Mouse (Mus musculus) hindbrain, embryonic 12.5 days (tissue): Measurements from ENCODE around the gene Prdm15. TPM values are rescaled to one million over a fixed set of nuclear protein-coding genes. Genes with fewer than 3 reads are reported as not detected.

ENCODE experiments used
- ATAC-seq: fragments of 200-750 bp; cut with Nextera tagmentation; 2 replicates; pipeline ENCODE4 v1.8.0; 2017; ENCODE audit warnings: moderate TSS enrichment; ENCODE audit not compliant: low FRiP score
- H3K27ac ChIP-seq: fragments of 300-500 bp; sonication (generic); 2 replicates; pipeline ENCODE4 v1.5.1; 2016; ENCODE audit warnings: mild to moderate bottlenecking
- H3K27me3 ChIP-seq: fragments of 300-500 bp; sonication (generic); 2 replicates; pipeline ENCODE4 v1.6.1; 2016; ENCODE audit warnings: mild to moderate bottlenecking
- H3K36me3 ChIP-seq: fragments of 300-500 bp; sonication (generic); 2 replicates; pipeline ENCODE4 v1.6.1; 2016; ENCODE audit warnings: mild to moderate bottlenecking
- H3K4me1 ChIP-seq: fragments of 300-500 bp; sonication (generic); 2 replicates; pipeline ENCODE4 v1.6.1; 2016
- H3K4me2 ChIP-seq: fragments of 300-500 bp; sonication (generic); replicated peaks from 2 replicates; pipeline ENCODE4 v1.6.1; 2016; ENCODE audit warnings: mild to moderate bottlenecking
- H3K4me3 ChIP-seq: fragments of 300-500 bp; sonication (generic); 2 replicates; pipeline ENCODE4 v1.5.1; 2016; ENCODE audit warnings: mild to moderate bottlenecking
- H3K9ac ChIP-seq: fragments of 300-500 bp; sonication (generic); 2 replicates; pipeline ENCODE4 v1.6.1; 2016; ENCODE audit warnings: mild to moderate bottlenecking, moderate library complexity
- H3K9me3 ChIP-seq: fragments of 300-500 bp; sonication (generic); replicated peaks from 2 replicates; pipeline ENCODE4 v1.6.1; 2016; ENCODE audit warnings: mild to moderate bottlenecking
- WGBS: fragments of 180-500 bp; shearing (Covaris S2); methylation state at CpG from one replicate; pipeline ENCODE4 v1.1.7; 2016; 5-methylcytosine and 5-hydroxymethylcytosine counted together
- polyA plus RNA-seq: library from polyadenylated mRNA; unstranded; fragments of >200 nt; fragmentation: Nextera tagmentation; extraction: Ambion mirVana; gene quantifications from 2 replicates; pipeline ENCODE4 v1.2.1, GENCODE M21; 2016

Gene Prdm15
- polyA plus RNA-seq = 15.3 and 17.7 TPM in 2 replicates

- no peaks in the 10 kb centered on the region for H3K27me3 ChIP-seq
- H3K4me3 ChIP-seq = peak within 1 kb of the TSS; percentile 94
- 1% methylated on average over 31 of the region's 31 CpGs for WGBS
- ATAC-seq = peak; percentile 93
- no peaks in the 10 kb centered on the region for H3K9me3 ChIP-seq
- H3K4me1 ChIP-seq = peaks cover 25% of the 10 kb centered on the region
- H3K27ac ChIP-seq = peak within 1 kb of the TSS; percentile 98
- H3K9ac ChIP-seq = peak within 1 kb of the TSS; percentile 97
- H3K4me2 ChIP-seq = peak within 1 kb of the TSS; percentile 80
- H3K36me3 ChIP-seq = no peaks in the 10 kb centered on the region
Measured at GRCm38 (mm10) chr16:97851741-97852319, at the start of gene Prdm15. Gene Prdm15, minus strand, starts transcription at chr16:97851850.

GRCm38 (mm10) chr16:97897346-97898024 lies 45.8 kb upstream of the Prdm15 start:
- Histone ChIP-seq H3K4me2 (no peak overlapping the region), H3K27me3 (no peaks in the 10 kb centered on the region), H3K4me3 (no peak overlapping the region), H3K9ac (no peak overlapping the region), H3K36me3 (no peaks in the 10 kb centered on the region), H3K4me1 (peaks cover 3% of the 10 kb centered on the region; the same call in 1 of the 2 replicates), H3K9me3 (no peaks in the 10 kb centered on the region), H3K27ac (no peak overlapping the region)
- ATAC-seq = no peak
- WGBS = 74% methylated on average over 5 of the region's 5 CpGs

- Histone ChIP-seq H3K27ac (no peak overlapping the region), H3K9me3 (no peaks in the 10 kb centered on the region), H3K27me3 (no peaks in the 10 kb centered on the region), H3K9ac (no peak overlapping the region), H3K4me3 (no peak overlapping the region), H3K4me2 (no peak overlapping the region), H3K36me3 (no peaks in the 10 kb centered on the region), H3K4me1 (no peaks in the 10 kb centered on the region)
- ATAC-seq = no peak
Measured at GRCm38 (mm10) chr16:97887762-97888161, 36.1 kb upstream of the Prdm15 start.

- no peak overlapping the region for H3K27ac ChIP-seq
- no peaks in the 10 kb centered on the region for H3K4me1 ChIP-seq
- no peak for ATAC-seq
- H3K36me3 ChIP-seq = no peaks in the 10 kb centered on the region
- WGBS = 89% methylated on average over 1 of the region's 1 CpGs
- H3K4me2 ChIP-seq = no peak overlapping the region
- H3K9ac ChIP-seq = no peak overlapping the region
- no peaks in the 10 kb centered on the region for H3K27me3 ChIP-seq
- H3K4me3 ChIP-seq = no peak overlapping the region
- no peaks in the 10 kb centered on the region for H3K9me3 ChIP-seq
Measured at GRCm38 (mm10) chr16:97883696-97884095, 32.0 kb upstream of the Prdm15 start.

GRCm38 (mm10) chr16:97882891-97883290 lies 31.2 kb upstream of the Prdm15 start:
- H3K27ac ChIP-seq = no peak overlapping the region
- H3K9ac ChIP-seq = no peak overlapping the region
- H3K27me3 ChIP-seq = no peaks in the 10 kb centered on the region
- no peak for ATAC-seq
- H3K4me2 ChIP-seq = no peak overlapping the region
- no peaks in the 10 kb centered on the region for H3K36me3 ChIP-seq
- no peak overlapping the region for H3K4me3 ChIP-seq
- no peaks in the 10 kb centered on the region for H3K4me1 ChIP-seq
- H3K9me3 ChIP-seq = no peaks in the 10 kb centered on the region

- peaks cover 4% of the 10 kb centered on the region; the same call in 1 of the 2 replicates for H3K36me3 ChIP-seq
- no peak overlapping the region for H3K27ac ChIP-seq
- no peak overlapping the region for H3K9ac ChIP-seq
- no peaks in the 10 kb centered on the region for H3K4me1 ChIP-seq
- WGBS = 86% methylated on average over 1 of the region's 1 CpGs
- ATAC-seq = no peak
- no peaks in the 10 kb centered on the region for H3K27me3 ChIP-seq
- no peak overlapping the region for H3K4me2 ChIP-seq
- no peak overlapping the region for H3K4me3 ChIP-seq
- no peaks in the 10 kb centered on the region for H3K9me3 ChIP-seq
Measured at GRCm38 (mm10) chr16:97879134-97879533, 27.5 kb upstream of the Prdm15 start.

GRCm38 (mm10) chr16:97877502-97877901 lies 25.9 kb upstream of the Prdm15 start:
- no peak overlapping the region for H3K4me3 ChIP-seq
- WGBS = 97% methylated on average over 3 of the region's 3 CpGs
- H3K36me3 ChIP-seq = peaks cover 7% of the 10 kb centered on the region; the same call in 1 of the 2 replicates
- no peaks in the 10 kb centered on the region for H3K9me3 ChIP-seq
- no peak for ATAC-seq
- H3K27me3 ChIP-seq = no peaks in the 10 kb centered on the region
- no peak overlapping the region for H3K4me2 ChIP-seq
- no peak overlapping the region for H3K9ac ChIP-seq
- H3K4me1 ChIP-seq = no peaks in the 10 kb centered on the region
- no peak overlapping the region for H3K27ac ChIP-seq

GRCm38 (mm10) chr16:97875101-97875500 lies 23.5 kb upstream of the Prdm15 start:
- ATAC-seq = no peak
- Histone ChIP-seq H3K4me2 (no peak overlapping the region), H3K36me3 (peaks cover 7% of the 10 kb centered on the region; the same call in 1 of the 2 replicates), H3K27me3 (no peaks in the 10 kb centered on the region), H3K4me1 (no peaks in the 10 kb centered on the region), H3K9ac (no peak overlapping the region), H3K27ac (no peak overlapping the region), H3K4me3 (no peak overlapping the region), H3K9me3 (no peaks in the 10 kb centered on the region)
- 90% methylated on average over 4 of the region's 4 CpGs for WGBS

GRCm38 (mm10) chr16:97874376-97874775 lies 22.7 kb upstream of the Prdm15 start:
- 78% methylated on average over 1 of the region's 1 CpGs for WGBS
- Histone ChIP-seq H3K27me3 (no peaks in the 10 kb centered on the region), H3K4me3 (no peak overlapping the region), H3K9ac (no peak overlapping the region), H3K9me3 (no peaks in the 10 kb centered on the region), H3K27ac (no peak overlapping the region), H3K4me2 (no peak overlapping the region), H3K4me1 (no peaks in the 10 kb centered on the region), H3K36me3 (peaks cover 7% of the 10 kb centered on the region; the same call in 1 of the 2 replicates)
- ATAC-seq = no peak

GRCm38 (mm10) chr16:97872657-97873056 lies 21.0 kb upstream of the Prdm15 start:
- no peak overlapping the region for H3K27ac ChIP-seq
- 65% methylated on average over 5 of the region's 5 CpGs for WGBS
- no peaks in the 10 kb centered on the region for H3K9me3 ChIP-seq
- no peak for ATAC-seq
- H3K27me3 ChIP-seq = no peaks in the 10 kb centered on the region
- H3K4me1 ChIP-seq = no peaks in the 10 kb centered on the region
- H3K9ac ChIP-seq = no peak overlapping the region
- no peak overlapping the region for H3K4me2 ChIP-seq
- peaks cover 7% of the 10 kb centered on the region; the same call in 1 of the 2 replicates for H3K36me3 ChIP-seq
- no peak overlapping the region for H3K4me3 ChIP-seq

GRCm38 (mm10) chr16:97869193-97870102 lies 17.8 kb upstream of the Prdm15 start:
- Histone ChIP-seq H3K4me1 (no peaks in the 10 kb centered on the region), H3K27me3 (no peaks in the 10 kb centered on the region), H3K9me3 (no peaks in the 10 kb centered on the region), H3K4me2 (no peak overlapping the region), H3K9ac (no peak overlapping the region), H3K4me3 (no peak overlapping the region), H3K36me3 (peaks cover 13% of the 10 kb centered on the region), H3K27ac (no peak overlapping the region)
- ATAC-seq = no peak
- 75% methylated on average over 6 of the region's 6 CpGs for WGBS

- Histone ChIP-seq H3K4me2 (no peak overlapping the region), H3K4me3 (no peak overlapping the region), H3K27me3 (no peaks in the 10 kb centered on the region), H3K4me1 (no peaks in the 10 kb centered on the region), H3K36me3 (peaks cover 12% of the 10 kb centered on the region), H3K9me3 (no peaks in the 10 kb centered on the region), H3K9ac (no peak overlapping the region), H3K27ac (no peak overlapping the region)
- no peak for ATAC-seq
- WGBS = 80% methylated on average over 3 of the region's 3 CpGs
Measured at GRCm38 (mm10) chr16:97863932-97864467, 12.3 kb upstream of the Prdm15 start.
